Mouse (Mus musculus): ENCODE data around the gene Gm26920. TPM values are rescaled to one million over a fixed set of nuclear protein-coding genes. Genes with fewer than 3 reads are reported as not detected.
"Not testable (repeated sequence)": the region's sequence is repeated elsewhere in the genome, so short reads cannot be mapped to it uniquely, and the experiment has no call there.

Gm26920 gene
- total and polyA plus RNA-seq, 2 experiments, result not detected

DNA sequence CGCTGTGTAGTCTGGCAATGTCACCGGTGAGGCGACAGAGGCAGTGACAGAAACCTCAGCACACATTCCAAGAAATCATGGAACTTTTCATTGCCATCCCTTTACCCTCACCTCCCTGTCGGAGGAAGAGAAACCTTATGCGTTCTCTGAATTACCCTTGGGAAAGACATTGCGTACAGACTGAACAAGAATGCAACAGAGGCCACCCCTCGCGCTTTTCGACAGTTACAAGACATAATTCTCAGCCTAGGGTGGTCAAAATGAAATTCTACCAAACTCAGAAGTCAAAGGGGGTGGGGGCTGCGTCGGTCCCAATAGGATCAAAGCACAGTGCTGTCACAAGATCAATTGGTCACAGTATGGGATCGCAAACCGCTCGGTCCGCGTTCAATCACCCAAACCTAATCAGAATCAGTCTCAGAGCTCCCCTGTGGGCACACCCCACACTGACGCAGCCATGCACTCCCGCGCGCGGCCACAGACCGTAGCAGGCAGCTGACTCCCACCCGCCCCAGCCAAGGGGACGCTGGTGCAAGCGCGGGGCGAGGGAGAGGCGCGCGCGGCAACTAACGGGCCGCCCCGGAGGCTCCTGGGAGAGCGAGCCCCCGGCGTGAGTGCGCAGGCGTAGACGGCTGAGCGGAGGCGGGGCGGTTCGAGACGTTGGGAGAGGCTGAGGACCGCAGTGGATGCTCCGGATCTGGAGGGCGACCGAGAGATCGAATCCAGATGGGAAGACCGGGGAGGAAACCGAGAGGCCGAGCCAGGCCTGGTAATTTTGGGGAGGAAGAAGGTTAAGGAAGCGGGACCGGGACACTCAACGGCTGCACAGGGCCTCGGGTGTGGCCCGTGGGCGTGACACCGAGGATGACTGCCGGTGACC lies 31.3 kb upstream of the Gm26920 start, which contains the start of gene Zfp382:
Zfp382 (plus strand) TSS at position 635 of the 880 bp plus-strand sequence.
- Histone ChIP-seq H3K4me1 (ENCODE audit: control insufficient read depth, insufficient read depth, low read length) (peaks cover 4% of the 10 kb centered on the region), H3K27ac (replicated peaks; ENCODE audit: insufficient read depth, low read depth, low read length) (no peak within 1 kb of the TSS), H3K9ac (ENCODE audit: low read depth, low read length) (peak within 1 kb of the TSS; percentile 90), H3K36me3 (ENCODE audit: control insufficient read depth, insufficient read depth, low read length) (no peaks in the 10 kb centered on the region), H3K27me3 (ENCODE audit: control insufficient read depth, insufficient read depth, low read length) (no peaks in the 10 kb centered on the region), H3K79me2 (ENCODE audit: control insufficient read depth, insufficient read depth, low read length) (no peaks in the 10 kb centered on the region), H3K4me3 (ENCODE audit: insufficient read depth, low read depth, low read length) (peak within 1 kb of the TSS; percentile 87)
- TF ChIP-seq CTCF (IDR thresholded peaks at IDR 0.05; ENCODE audit: low read depth, low read length) (no peak), POLR2A (IDR thresholded peaks at IDR 0.05; ENCODE audit: extremely low read depth, insufficient read depth, low read length) (0 out of 2 replicates have a peak, but pooled peaks have one; percentile 33)
- under 1% methylated on average over 61 of the region's 61 CpGs for WGBS
- DNase-seq (ENCODE audit: extremely low read depth, low read depth, low spot score), result peak; percentile 29

DNA sequence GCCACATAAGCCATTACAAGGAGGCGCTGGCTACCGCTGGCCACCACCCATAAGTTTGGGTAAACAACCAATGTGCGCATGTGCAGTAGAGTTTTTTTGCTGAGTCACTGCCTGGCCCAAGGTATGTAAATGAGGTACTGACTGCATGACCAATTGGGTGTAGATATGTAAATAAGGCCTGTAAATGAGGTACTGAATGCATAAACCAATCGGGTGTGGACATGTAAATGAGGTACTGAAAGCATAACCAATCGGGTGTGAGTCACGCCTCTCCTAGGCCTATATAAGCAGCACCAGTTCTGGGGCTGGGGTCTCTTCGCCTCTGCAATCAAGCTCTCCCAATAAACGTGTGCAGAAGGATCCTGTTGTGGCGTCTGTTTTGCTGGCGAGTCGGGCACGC lies 27.7 kb upstream of the Gm26920 start:
- not testable (repeated sequence) for DNase-seq (ENCODE audit: extremely low read depth, low read depth, low spot score); H3K27me3 ChIP-seq (ENCODE audit: control insufficient read depth, insufficient read depth, low read length); H3K4me3 ChIP-seq (ENCODE audit: insufficient read depth, low read depth, low read length); H3K36me3 ChIP-seq (ENCODE audit: control insufficient read depth, insufficient read depth, low read length); H3K9ac ChIP-seq (ENCODE audit: low read depth, low read length); H3K4me1 ChIP-seq (ENCODE audit: control insufficient read depth, insufficient read depth, low read length); H3K79me2 ChIP-seq (ENCODE audit: control insufficient read depth, insufficient read depth, low read length); H3K27ac ChIP-seq (replicated peaks; ENCODE audit: insufficient read depth, low read depth, low read length)
- WGBS, result 96% methylated on average over 12 of the region's 12 CpGs

DNA sequence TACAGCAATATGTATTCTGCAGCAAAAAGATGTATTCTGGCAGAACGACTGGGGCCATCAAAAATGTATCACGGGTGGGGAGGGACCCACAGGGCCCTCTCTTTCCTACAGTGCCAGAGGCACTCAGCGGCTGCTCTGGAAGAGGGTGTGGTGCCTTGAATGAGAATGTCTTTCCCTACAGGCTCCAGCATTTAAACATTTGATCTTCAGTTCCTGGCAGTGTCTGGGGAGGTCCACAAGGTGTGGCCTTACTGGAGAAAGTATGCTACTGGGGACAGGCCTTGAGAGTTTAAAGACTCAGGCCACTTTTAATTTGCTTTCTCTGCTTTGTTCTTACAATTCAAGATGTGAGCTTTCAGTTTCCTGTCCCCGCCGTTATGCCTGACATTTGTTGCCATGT lies 25.9 kb upstream of the Gm26920 start:
- Histone ChIP-seq H3K36me3 (ENCODE audit: control insufficient read depth, insufficient read depth, low read length) (no peaks in the 10 kb centered on the region), H3K27me3 (ENCODE audit: control insufficient read depth, insufficient read depth, low read length) (0 out of 2 replicates have a peak, but pooled peaks cover 3% of the 10 kb centered on the region), H3K4me3 (ENCODE audit: insufficient read depth, low read depth, low read length) (no peak overlapping the region), H3K27ac (replicated peaks; ENCODE audit: insufficient read depth, low read depth, low read length) (no peak overlapping the region), H3K4me1 (ENCODE audit: control insufficient read depth, insufficient read depth, low read length) (peaks cover under 1% of the 10 kb centered on the region; the same call in 1 of the 2 replicates), H3K9ac (ENCODE audit: low read depth, low read length) (no peak overlapping the region), H3K79me2 (ENCODE audit: control insufficient read depth, insufficient read depth, low read length) (no peaks in the 10 kb centered on the region)
- TF ChIP-seq POLR2A (IDR thresholded peaks at IDR 0.05; ENCODE audit: extremely low read depth, insufficient read depth, low read length), result no peak
- no peak for TF ChIP-seq CTCF (IDR thresholded peaks at IDR 0.05; ENCODE audit: low read depth, low read length)
- no peak for DNase-seq (ENCODE audit: extremely low read depth, low read depth, low spot score)
- 96% methylated on average over 5 of the region's 5 CpGs for WGBS

DNA sequence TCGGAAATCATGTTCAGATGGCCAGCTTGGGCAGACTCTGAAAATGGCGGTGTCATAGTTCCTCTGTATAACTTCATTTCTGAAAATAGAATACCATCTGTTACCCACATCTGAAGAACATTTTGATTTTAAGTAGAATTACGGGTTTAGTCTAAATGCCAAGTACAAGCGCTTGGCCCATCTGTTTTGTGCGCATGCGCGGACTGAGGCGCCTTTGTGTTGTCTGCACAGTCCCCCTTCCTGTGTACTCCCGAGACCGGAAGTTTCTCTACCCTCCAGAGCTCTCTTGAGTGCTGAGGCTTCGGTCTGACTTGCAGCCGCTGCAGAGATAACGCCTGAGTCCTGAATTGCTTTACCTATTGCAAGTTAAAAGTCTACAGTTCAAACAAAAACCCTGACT lies 9.1 kb upstream of the Gm26920 start:
- peaks cover 35% of the 10 kb centered on the region for H3K36me3 ChIP-seq (ENCODE audit: control insufficient read depth, insufficient read depth, low read length)
- H3K27ac ChIP-seq (replicated peaks; ENCODE audit: insufficient read depth, low read depth, low read length), result no peak overlapping the region
- 89% methylated on average over 13 of the region's 13 CpGs for WGBS
- H3K79me2 ChIP-seq (ENCODE audit: control insufficient read depth, insufficient read depth, low read length), result peaks cover 12% of the 10 kb centered on the region; the same call in 1 of the 2 replicates
- no peaks in the 10 kb centered on the region for H3K27me3 ChIP-seq (ENCODE audit: control insufficient read depth, insufficient read depth, low read length)
- no peak for TF ChIP-seq CTCF (IDR thresholded peaks at IDR 0.05; ENCODE audit: low read depth, low read length)
- TF ChIP-seq POLR2A (IDR thresholded peaks at IDR 0.05; ENCODE audit: extremely low read depth, insufficient read depth, low read length), result no peak
- DNase-seq (ENCODE audit: extremely low read depth, low read depth, low spot score), result no peak
- no peak overlapping the region for H3K4me3 ChIP-seq (ENCODE audit: insufficient read depth, low read depth, low read length)
- peaks cover 4% of the 10 kb centered on the region; the same call in 1 of the 2 replicates for H3K4me1 ChIP-seq (ENCODE audit: control insufficient read depth, insufficient read depth, low read length)
- H3K9ac ChIP-seq (ENCODE audit: low read depth, low read length), result no peak overlapping the region

DNA sequence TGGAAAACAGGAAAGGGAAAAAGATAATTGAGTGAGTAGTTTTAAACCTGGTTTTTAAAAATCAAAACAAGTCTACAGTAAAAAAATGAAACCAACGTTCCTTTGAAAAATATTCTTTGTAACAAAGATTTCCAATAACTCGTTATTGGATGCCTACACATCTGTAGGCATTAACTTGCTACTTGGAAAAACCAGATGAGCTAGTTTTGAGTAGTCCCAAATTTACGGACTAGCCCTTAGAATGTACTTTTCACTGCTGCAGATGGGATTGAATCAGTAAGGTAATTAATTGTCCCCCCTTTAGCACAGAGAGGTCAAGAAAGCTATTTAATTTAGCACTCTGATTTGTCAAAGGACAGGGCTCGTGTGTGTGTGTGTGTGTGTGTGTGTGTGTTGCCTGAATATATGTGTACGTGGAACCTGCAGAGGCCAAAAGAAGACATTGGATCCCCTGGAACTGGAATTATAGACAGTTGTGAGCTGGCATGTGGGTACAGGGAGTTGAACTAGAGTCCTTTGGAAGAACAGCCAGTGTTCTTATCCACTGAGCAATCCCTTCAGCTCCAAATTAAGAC lies 5.4 kb upstream of the Gm26920 start:
- WGBS, result 4% methylated on average over 5 of the region's 5 CpGs

More for the DNA sequence above, 5.4 kb upstream of the Gm26920 start:
- peak; percentile 19 for DNase-seq (ENCODE audit: extremely low read depth, low read depth, low spot score)
- Histone ChIP-seq H3K4me3 (ENCODE audit: insufficient read depth, low read depth, low read length) (peak overlapping the region; percentile 72; the same call in 1 of the 2 replicates), H3K4me1 (ENCODE audit: control insufficient read depth, insufficient read depth, low read length) (peaks cover 7% of the 10 kb centered on the region; the same call in 1 of the 2 replicates), H3K27me3 (ENCODE audit: control insufficient read depth, insufficient read depth, low read length) (no peaks in the 10 kb centered on the region), H3K79me2 (ENCODE audit: control insufficient read depth, insufficient read depth, low read length) (peaks cover 12% of the 10 kb centered on the region; the same call in 1 of the 2 replicates), H3K27ac (replicated peaks; ENCODE audit: insufficient read depth, low read depth, low read length) (no peak overlapping the region), H3K36me3 (ENCODE audit: control insufficient read depth, insufficient read depth, low read length) (peaks cover 9% of the 10 kb centered on the region; the same call in 1 of the 2 replicates), H3K9ac (ENCODE audit: low read depth, low read length) (no peak overlapping the region; the same call in 1 of the 2 replicates)
- no peak for TF ChIP-seq POLR2A (IDR thresholded peaks at IDR 0.05; ENCODE audit: extremely low read depth, insufficient read depth, low read length)
- no peak for TF ChIP-seq CTCF (IDR thresholded peaks at IDR 0.05; ENCODE audit: low read depth, low read length)

All from liver, adult 2 months (tissue).